21 mouse cellular contexts compared by ENCODE assay signal in the genomic region with DNA sequence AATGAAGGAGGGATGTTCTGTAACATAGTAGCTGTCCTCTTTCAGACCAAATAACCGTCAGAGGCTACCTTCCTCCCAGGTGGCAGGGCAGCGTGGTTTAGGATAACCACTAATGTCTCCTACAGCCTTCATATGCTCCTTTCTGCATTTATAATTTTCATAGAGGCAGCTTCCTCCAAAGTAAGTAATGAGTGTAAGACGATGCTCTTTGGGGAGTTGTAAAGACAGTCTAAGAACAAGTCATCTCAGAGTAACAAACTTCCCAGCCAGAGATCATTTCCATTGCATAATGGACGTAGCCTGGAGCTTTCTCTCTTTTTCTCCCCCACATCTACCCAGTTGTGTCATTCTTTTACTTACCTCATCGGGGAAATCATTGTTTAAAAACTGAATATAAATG.
DNase-seq lines count a peak whose midpoint lies in the region; ATAC-seq and TF ChIP-seq lines count a peak whose summit lies in the region.
"Had no signal": no experiment of that assay in that cellular context is flagged by ENCODE, and none has a peak within 500 bp of the region (broad histone marks: within the 10 kb centered on the region; RNA-seq: fewer than 3 reads in every experiment).

No protein-coding gene starts in this region.

- H3K27ac ChIP-seq in heart, postnatal 0 days (ENCODE audit: low read depth) = 0 out of 2 replicates have a peak overlapping the region, but pooled peaks have one; percentile 7
- H3K27ac ChIP-seq: forebrain, embryonic 15.5 days; hindbrain, embryonic 13.5 days; hindbrain, postnatal 0 days had no signal

- no peaks in the 10 kb centered on the region for H3K9me3 ChIP-seq in heart, postnatal 0 days (replicated peaks; ENCODE audit: control insufficient read depth, low read length)
- H3K9me3 ChIP-seq: embryonic facial prominence, embryonic 15.5 days; forebrain, embryonic 15.5 days; heart, embryonic 10.5 days; hindbrain, embryonic 13.5 days had no signal

- no peak for TF ChIP-seq CTCF in heart, postnatal 0 days (IDR thresholded peaks at IDR 0.05; ENCODE audit: low read depth)
- no peak for TF ChIP-seq CTCF in brain, embryonic 14.5 days (IDR thresholded peaks at IDR 0.05; ENCODE audit: borderline replicate concordance, extremely low read depth, insufficient read depth, insufficient read length)

- no peak overlapping the region for H3K4me2 ChIP-seq in heart, postnatal 0 days (ENCODE audit: low read depth, low read length)
- H3K4me2 ChIP-seq: embryonic facial prominence, embryonic 15.5 days; forebrain, embryonic 15.5 days; hindbrain, embryonic 13.5 days had no signal

- no peak for DNase-seq in heart, postnatal 0 days (ENCODE audit: low spot score)
- no peak for DNase-seq in heart, adult 18-20 months
- peak; percentile 13 for DNase-seq in brain, embryonic 14.5 days (ENCODE audit: low read depth)
- DNase-seq in fat pad, adult 2 months (ENCODE audit: extremely low read depth, low read depth, low spot score) = peak; percentile 25
- DNase-seq in ovary, postnatal 36 days (ENCODE audit: low spot score) = no peak
- DNase-seq in frontal cortex, postnatal 36 days (ENCODE audit: low spot score in 2 of 2) = no peak
- DNase-seq: adrenal gland, adult 2 months; adrenal gland, postnatal 25 days; cerebellum, adult 11 months; cerebellum, adult 9-10 months; cerebellum, postnatal 25 days; gastrocnemius, postnatal 36 days; heart, adult 11 months; heart, postnatal 14 days had no signal

- H3K4me1 ChIP-seq in heart, postnatal 0 days (ENCODE audit: control insufficient read depth, insufficient read depth) = peaks cover 32% of the 10 kb centered on the region

- ATAC-seq in heart, postnatal 0 days (ENCODE audit: insufficient read depth, low read depth) = no peak
- ATAC-seq: forebrain, embryonic 15.5 days; hindbrain, postnatal 0 days had no signal

- 69% methylated on average over 5 of the region's 5 CpGs for WGBS in heart, postnatal 0 days

- H3K4me3 ChIP-seq in heart, postnatal 0 days (ENCODE audit: low read depth, low read length) = no peak overlapping the region
- H3K4me3 ChIP-seq: embryonic facial prominence, embryonic 15.5 days; erythroblast, embryonic 14.5 days; forebrain, embryonic 15.5 days; heart, embryonic 10.5 days; hindbrain, embryonic 13.5 days had no signal

- no peak overlapping the region for H3K9ac ChIP-seq in heart, postnatal 0 days (replicated peaks; ENCODE audit: low read depth, low read length)
- H3K9ac ChIP-seq: embryonic facial prominence, embryonic 15.5 days; forebrain, embryonic 15.5 days; hindbrain, embryonic 13.5 days had no signal

- TF ChIP-seq EP300 in heart, postnatal 0 days (IDR thresholded peaks at IDR 0.05; ENCODE audit: low read depth) = no peak

- no peaks in the 10 kb centered on the region for H3K36me3 ChIP-seq in heart, postnatal 0 days (replicated peaks; ENCODE audit: control insufficient read depth, insufficient read depth, low read length)
- H3K36me3 ChIP-seq: embryonic facial prominence, embryonic 15.5 days; forebrain, embryonic 15.5 days; heart, embryonic 10.5 days; hindbrain, embryonic 13.5 days had no signal

- TF ChIP-seq POLR2A in brain, embryonic 14.5 days (IDR thresholded peaks at IDR 0.05; ENCODE audit: borderline replicate concordance, extremely low read depth, insufficient read depth, insufficient read length, poor library complexity, severe bottlenecking) = no peak

- H3K27me3 ChIP-seq in heart, postnatal 0 days (ENCODE audit: control insufficient read depth, insufficient read depth, low read length) = no peaks in the 10 kb centered on the region
- H3K27me3 ChIP-seq: CH12.LX; embryonic facial prominence, embryonic 15.5 days; forebrain, embryonic 15.5 days; hindbrain, embryonic 13.5 days had no signal

Comparison
In these comparisons a context has a peak if more than half of its experiments do, and no peak if none do; other contexts are left out.
1. DNase-seq: peak in brain, embryonic 14.5 days (single experiment) and fat pad, adult 2 months (single experiment); none in heart, postnatal 0 days (single experiment), heart, adult 18-20 months (0 of 2), ovary, postnatal 36 days (single experiment) and frontal cortex, postnatal 36 days (0 of 2).